Mouse (Mus musculus) liver, embryonic 14.5 days (tissue): ENCODE measurements around the gene Chad.

Source experiments
- CTCF ChIP-seq: IDR thresholded peaks from 2 replicates; pipeline ENCODE4 v1.5.1; 2016; ENCODE audit warnings: antibody characterized with exemption, low read depth, control low read depth
- EP300 ChIP-seq: IDR thresholded peaks from 2 replicates; pipeline ENCODE4 v1.6.1; 2016; ENCODE audit warnings: antibody characterized with exemption, low read depth

- TF ChIP-seq CTCF (no peak), EP300 (no peak)
These were observed 7.0 kb downstream of the Chad start for GRCm38 (mm10) chr11:94571850-94572249.
